Mouse (Mus musculus) urinary bladder, postnatal 10 days (tissue): ENCODE results near the gene Kdelc2.

ENCODE experiments used
- DNase-seq: peaks from one replicate; pipeline ENCODE4 v3.0.0; 2022; ENCODE audit warnings: low spot score

Gene Kdelc2

GRCm38 (mm10) chr9:53384873-53385272 lies 1.0 kb downstream of the Kdelc2 start:
- DNase-seq = no peak

- DNase-seq = no peak
Measured at GRCm38 (mm10) chr9:53387431-53387830, 3.6 kb downstream of the Kdelc2 start.

GRCm38 (mm10) chr9:53389109-53389508 lies 5.3 kb downstream of the Kdelc2 start:
- DNase-seq = no peak

GRCm38 (mm10) chr9:53390136-53390535 lies 6.3 kb downstream of the Kdelc2 start:
- no peak for DNase-seq

GRCm38 (mm10) chr9:53397685-53398387 lies 14.0 kb downstream of the Kdelc2 start:
- no peak for DNase-seq

- DNase-seq = no peak
Measured at GRCm38 (mm10) chr9:53398388-53398700, 14.5 kb downstream of the Kdelc2 start.

- DNase-seq = no peak
Measured at GRCm38 (mm10) chr9:53399537-53399936, 15.7 kb downstream of the Kdelc2 start.

- no peak for DNase-seq
Measured at GRCm38 (mm10) chr9:53400696-53401095, 16.9 kb downstream of the Kdelc2 start.

- no peak for DNase-seq
Measured at GRCm38 (mm10) chr9:53401146-53401545, 17.3 kb downstream of the Kdelc2 start.

GRCm38 (mm10) chr9:53402291-53402711 lies 18.5 kb downstream of the Kdelc2 start, which contains the start of gene 4930550C14Rik:
TSS of gene 4930550C14Rik (plus strand) at chr9:53402325.
- no peak for DNase-seq

GRCm38 (mm10) chr9:53402991-53403390 lies 19.2 kb downstream of the Kdelc2 start:
- no peak for DNase-seq

- DNase-seq = no peak
Measured at GRCm38 (mm10) chr9:53404050-53404752, 20.4 kb downstream of the Kdelc2 start.

GRCm38 (mm10) chr9:53404753-53405722 lies 21.2 kb downstream of the Kdelc2 start:
- DNase-seq = no peak

GRCm38 (mm10) chr9:53408548-53408947 lies 24.7 kb downstream of the Kdelc2 start:
- no peak for DNase-seq

- no peak for DNase-seq
Measured at GRCm38 (mm10) chr9:53408953-53409361, 25.1 kb downstream of the Kdelc2 start.

- no peak for DNase-seq
Measured at GRCm38 (mm10) chr9:53409427-53409826, 25.6 kb downstream of the Kdelc2 start.

GRCm38 (mm10) chr9:53422133-53422896 lies 38.5 kb downstream of the Kdelc2 start:
- no peak for DNase-seq

GRCm38 (mm10) chr9:53426726-53427125 lies 42.9 kb downstream of the Kdelc2 start:
- DNase-seq = no peak

GRCm38 (mm10) chr9:53427638-53428037 lies 43.8 kb downstream of the Kdelc2 start:
- DNase-seq = no peak

- DNase-seq = no peak
Measured at GRCm38 (mm10) chr9:53435830-53436570, 52.2 kb downstream of the Kdelc2 start.

GRCm38 (mm10) chr9:53450609-53451008 lies 66.8 kb downstream of the Kdelc2 start:
- no peak for DNase-seq
